Mouse (Mus musculus) urinary bladder, adult 2 months (tissue): ENCODE data around the gene Trio. TPM values are rescaled to one million over a fixed set of nuclear protein-coding genes. Genes with fewer than 3 reads are reported as not detected.

Source experiments
- DNase-seq: peaks from one replicate; pipeline ENCODE4 v3.0.0; 2022; ENCODE audit warnings: low spot score
- polyA plus RNA-seq: library from polyadenylated mRNA; depleted of rRNA; stranded (reverse); fragments of >200 nt; gene quantifications from 2 replicates; pipeline ENCODE4 v1.2.3, GENCODE M21; 2012; rRNA removed

The Trio gene
- polyA plus RNA-seq = 71.0 and 82.0 TPM in 2 replicates

- DNase-seq = peak; percentile 92
These were observed at the start of gene Trio for GRCm38 (mm10) chr15:28025447-28026166. Trio (minus strand) TSS chr15:28025848.

- no peak for DNase-seq
These were observed 48.8 kb upstream of the Trio start for GRCm38 (mm10) chr15:28074416-28074970.

GRCm38 (mm10) chr15:28071601-28072000, 46.0 kb upstream of the Trio start:
- no peak for DNase-seq

GRCm38 (mm10) chr15:28070771-28071419, 45.2 kb upstream of the Trio start:
- no peak for DNase-seq

- no peak for DNase-seq
These were observed 44.6 kb upstream of the Trio start for GRCm38 (mm10) chr15:28070221-28070620.

GRCm38 (mm10) chr15:28067373-28067772, 41.7 kb upstream of the Trio start:
- no peak for DNase-seq

- no peak for DNase-seq
These were observed 40.8 kb upstream of the Trio start for GRCm38 (mm10) chr15:28066468-28066867.

- no peak for DNase-seq
These were observed 39.9 kb upstream of the Trio start for GRCm38 (mm10) chr15:28065572-28065971.

GRCm38 (mm10) chr15:28064733-28065088, 39.1 kb upstream of the Trio start:
- no peak for DNase-seq

- no peak for DNase-seq
These were observed 38.6 kb upstream of the Trio start for GRCm38 (mm10) chr15:28064081-28064732.

GRCm38 (mm10) chr15:28063466-28063865, 37.8 kb upstream of the Trio start:
- no peak for DNase-seq

- no peak for DNase-seq
These were observed 36.4 kb upstream of the Trio start for GRCm38 (mm10) chr15:28062016-28062415.

- DNase-seq = no peak
These were observed 35.3 kb upstream of the Trio start for GRCm38 (mm10) chr15:28060977-28061376.

GRCm38 (mm10) chr15:28060423-28060822, 34.8 kb upstream of the Trio start:
- no peak for DNase-seq

GRCm38 (mm10) chr15:28057545-28057944, 31.9 kb upstream of the Trio start:
- no peak for DNase-seq

- DNase-seq = no peak
These were observed 29.1 kb upstream of the Trio start for GRCm38 (mm10) chr15:28054731-28055130.

- DNase-seq = no peak
These were observed 28.5 kb upstream of the Trio start for GRCm38 (mm10) chr15:28054111-28054510.

- DNase-seq = no peak
These were observed 27.6 kb upstream of the Trio start for GRCm38 (mm10) chr15:28053226-28053625.

GRCm38 (mm10) chr15:28051811-28052210, 26.2 kb upstream of the Trio start:
- DNase-seq = no peak

- DNase-seq = no peak
These were observed 25.5 kb upstream of the Trio start for GRCm38 (mm10) chr15:28051104-28051625.

- no peak for DNase-seq
These were observed 22.1 kb upstream of the Trio start for GRCm38 (mm10) chr15:28047711-28048110.

- DNase-seq = no peak
These were observed 15.7 kb upstream of the Trio start for GRCm38 (mm10) chr15:28041158-28041865.
